Mouse (Mus musculus) thymus, postnatal 25 days (tissue): ENCODE results near the gene Aldh3b2.
A peak's percentile ranks its signal among the peaks of the same experiment; 100 is the strongest.

ENCODE experiments used
- DNase-seq: peaks from one replicate; pipeline ENCODE4 v3.0.0; 2022

Aldh3b2 gene

GRCm38 (mm10) chr19:3990804-3991203 lies 18.7 kb downstream of the Aldh3b2 start:
- DNase-seq, result no peak

- DNase-seq, result no peak
Measured at GRCm38 (mm10) chr19:3991562-3991961, 19.4 kb downstream of the Aldh3b2 start.

- DNase-seq, result no peak
Measured at GRCm38 (mm10) chr19:3991966-3992365, 19.8 kb downstream of the Aldh3b2 start.

GRCm38 (mm10) chr19:3992416-3992815 lies 20.3 kb downstream of the Aldh3b2 start, which contains the start of gene Tbx10:
Gene Tbx10 (plus strand): TSS chr19:3992752.
- DNase-seq, result no peak

GRCm38 (mm10) chr19:3994932-3995331 lies 22.8 kb downstream of the Aldh3b2 start:
- DNase-seq, result no peak

GRCm38 (mm10) chr19:3995505-3995904 lies 23.4 kb downstream of the Aldh3b2 start:
- DNase-seq, result no peak

- DNase-seq, result no peak
Measured at GRCm38 (mm10) chr19:3996106-3996505, 24.0 kb downstream of the Aldh3b2 start.

- no peak for DNase-seq
Measured at GRCm38 (mm10) chr19:3996747-3997146, 24.6 kb downstream of the Aldh3b2 start.

GRCm38 (mm10) chr19:3997231-3997630 lies 25.1 kb downstream of the Aldh3b2 start:
- no peak for DNase-seq

GRCm38 (mm10) chr19:3998335-3998734 lies 26.2 kb downstream of the Aldh3b2 start:
- DNase-seq, result no peak

GRCm38 (mm10) chr19:3999121-3999730 lies 27.1 kb downstream of the Aldh3b2 start:
- no peak for DNase-seq

GRCm38 (mm10) chr19:4000119-4000900 lies 28.2 kb downstream of the Aldh3b2 start, which contains the start of the genes Nudt8 and Gm49405:
Gene Nudt8 (plus strand): TSS chr19:4000580.
Gene Gm49405 (plus strand): TSS chr19:4000626.
- peak; percentile 97 for DNase-seq

- no peak for DNase-seq
Measured at GRCm38 (mm10) chr19:4000949-4001525, 28.9 kb downstream of the Aldh3b2 start.

GRCm38 (mm10) chr19:4001752-4002151 lies 29.6 kb downstream of the Aldh3b2 start:
- DNase-seq, result no peak

- DNase-seq, result no peak
Measured at GRCm38 (mm10) chr19:4003112-4003511, 31.0 kb downstream of the Aldh3b2 start, which contains the start of gene Doc2g. Gene Doc2g (plus strand): TSS chr19:4003313.

- DNase-seq, result no peak
Measured at GRCm38 (mm10) chr19:4003641-4004040, 31.5 kb downstream of the Aldh3b2 start.

- DNase-seq, result no peak
Measured at GRCm38 (mm10) chr19:4004331-4004730, 32.2 kb downstream of the Aldh3b2 start.

- no peak for DNase-seq
Measured at GRCm38 (mm10) chr19:4005091-4005490, 33.0 kb downstream of the Aldh3b2 start.

GRCm38 (mm10) chr19:4005971-4006370 lies 33.8 kb downstream of the Aldh3b2 start:
- no peak for DNase-seq

- DNase-seq, result no peak
Measured at GRCm38 (mm10) chr19:4011086-4011485, 39.0 kb downstream of the Aldh3b2 start.

- peak; percentile 93 for DNase-seq
Measured at GRCm38 (mm10) chr19:4012432-4013022, 40.4 kb downstream of the Aldh3b2 start, which contains the start of gene Ndufv1. Gene Ndufv1 (minus strand): TSS chr19:4012806.

- DNase-seq, result no peak
Measured at GRCm38 (mm10) chr19:4013066-4013465, 40.9 kb downstream of the Aldh3b2 start.

GRCm38 (mm10) chr19:4014802-4015201 lies 42.7 kb downstream of the Aldh3b2 start:
- DNase-seq, result no peak
